Mouse (Mus musculus) cortical plate, adult 2 months (tissue): ENCODE results near the gene Slu7. TPM values are rescaled to one million over a fixed set of nuclear protein-coding genes. Genes with fewer than 3 reads are reported as not detected.

Experiments
- H3K27ac ChIP-seq: fragments of 200-500 bp; 2 replicates; pipeline ENCODE4 v1.5.1; 2012; ENCODE audit warnings: low read length, control low read depth, inconsistent platforms; ENCODE audit not compliant: insufficient read depth
- H3K4me1 ChIP-seq: fragments of 200-500 bp; 2 replicates; pipeline ENCODE4 v1.6.1; 2011; ENCODE audit warnings: low read length; ENCODE audit not compliant: control insufficient read depth, insufficient read depth
- H3K4me3 ChIP-seq: fragments of 200-500 bp; 2 replicates; pipeline ENCODE4 v1.5.1; 2011; ENCODE audit warnings: mild to moderate bottlenecking, low read length, control low read depth; ENCODE audit not compliant: insufficient read depth
- CTCF ChIP-seq: fragments of 200-500 bp; IDR thresholded peaks from 2 replicates; pipeline ENCODE4 v1.5.1; 2011; ENCODE audit warnings: mild to moderate bottlenecking, control low read depth, low read length; ENCODE audit not compliant: insufficient read depth; ENCODE audit errors: extremely low read depth
- POLR2A ChIP-seq: fragments of 200-500 bp; IDR thresholded peaks from 2 replicates; pipeline ENCODE4 v1.6.1; 2011; ENCODE audit warnings: mild to moderate bottlenecking, low read length, control low read depth; ENCODE audit not compliant: insufficient read depth; ENCODE audit errors: extremely low read depth
- polyA plus RNA-seq: library from polyadenylated mRNA; depleted of rRNA; stranded (reverse); fragments of >200 nt; gene quantifications from 2 replicates; pipeline ENCODE4 v1.2.3, GENCODE M21; 2012; rRNA removed

Gene Slu7
- polyA plus RNA-seq = 20.1 and 20.9 TPM in 2 replicates

DNA sequence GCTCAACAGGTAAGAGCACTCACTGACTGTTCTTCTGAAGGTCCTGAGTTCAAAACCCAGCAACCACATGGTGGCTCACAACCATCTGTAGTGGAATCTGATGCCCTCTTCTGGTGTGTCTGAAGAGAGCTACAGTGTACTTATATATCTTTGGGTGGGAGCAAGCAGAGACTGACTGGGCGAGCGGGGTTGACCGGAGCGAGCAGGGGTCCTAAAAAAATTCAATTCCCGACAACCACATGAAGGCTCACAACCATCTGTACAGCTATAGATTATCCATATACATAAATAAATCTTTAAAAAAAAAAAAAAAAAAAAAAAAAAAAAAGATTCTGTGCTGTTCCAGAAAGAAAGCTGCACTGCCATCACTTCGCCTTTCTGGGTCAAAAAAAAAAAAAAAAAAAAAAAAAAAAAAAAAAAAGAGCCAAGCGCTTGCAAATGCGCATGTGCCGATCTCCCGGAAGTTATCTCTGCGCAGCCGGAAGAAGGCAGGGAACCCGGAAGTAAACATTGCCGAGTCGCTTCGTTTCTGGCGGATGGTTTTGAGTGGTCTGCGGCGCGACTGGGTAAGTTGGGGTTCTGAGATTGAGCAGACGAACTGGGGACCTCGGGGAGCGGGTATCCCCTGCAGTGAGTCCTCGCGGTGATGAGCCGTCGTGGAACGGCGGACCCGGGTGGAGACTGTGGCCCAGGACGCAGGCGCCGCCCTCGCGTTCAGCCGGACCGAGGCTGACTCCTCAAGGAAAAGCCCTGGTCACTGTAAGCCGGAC, at the start of gene Slu7:
TSS of gene Slu7 (plus strand) at position 491 of the 770 bp plus-strand sequence.
- no peak for TF ChIP-seq CTCF
- peak; percentile 56; the same call in 1 of the 2 replicates for TF ChIP-seq POLR2A
- Histone ChIP-seq H3K27ac (no peak within 1 kb of the TSS), H3K4me3 (peak within 1 kb of the TSS; percentile 84), H3K4me1 (peaks cover 4% of the 10 kb centered on the region; the same call in 1 of the 2 replicates)

DNA sequence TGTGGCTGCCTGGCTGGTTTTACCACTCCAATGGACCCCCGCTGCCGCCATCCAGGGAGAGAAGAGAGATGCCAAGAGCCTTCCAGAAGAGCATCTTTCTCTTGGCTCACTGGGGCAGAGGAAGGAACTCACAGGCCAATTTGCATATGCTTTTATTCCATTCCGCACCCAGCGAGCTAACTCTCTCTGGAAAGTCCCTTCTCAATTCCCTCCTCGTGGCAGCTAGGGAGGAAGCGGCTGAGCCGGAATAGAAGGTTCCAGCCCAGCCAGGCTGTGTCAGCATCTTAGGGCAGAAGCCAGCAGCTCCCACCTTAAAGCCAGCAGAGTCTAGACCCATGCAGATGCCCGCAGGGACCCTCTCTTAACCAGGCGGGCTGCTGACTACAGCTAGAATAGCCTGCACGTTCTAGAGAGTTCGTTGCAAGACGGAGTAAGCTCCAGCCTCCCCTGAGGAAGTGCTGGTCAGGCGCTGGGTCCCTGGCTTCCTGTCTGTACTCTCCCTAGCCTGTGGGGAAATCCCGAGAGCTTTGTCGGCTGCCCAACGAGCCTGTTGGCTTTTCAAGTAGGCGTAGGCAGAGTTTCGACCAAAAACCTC, 48.4 kb upstream of the Slu7 start:
- TF ChIP-seq CTCF (no peak), POLR2A (0 out of 2 replicates have a peak, but pooled peaks have one; percentile 9)
- Histone ChIP-seq H3K27ac (peak overlapping the region; percentile 31; the same call in 1 of the 2 replicates), H3K4me1 (no peaks in the 10 kb centered on the region), H3K4me3 (peak overlapping the region; percentile 38)

DNA sequence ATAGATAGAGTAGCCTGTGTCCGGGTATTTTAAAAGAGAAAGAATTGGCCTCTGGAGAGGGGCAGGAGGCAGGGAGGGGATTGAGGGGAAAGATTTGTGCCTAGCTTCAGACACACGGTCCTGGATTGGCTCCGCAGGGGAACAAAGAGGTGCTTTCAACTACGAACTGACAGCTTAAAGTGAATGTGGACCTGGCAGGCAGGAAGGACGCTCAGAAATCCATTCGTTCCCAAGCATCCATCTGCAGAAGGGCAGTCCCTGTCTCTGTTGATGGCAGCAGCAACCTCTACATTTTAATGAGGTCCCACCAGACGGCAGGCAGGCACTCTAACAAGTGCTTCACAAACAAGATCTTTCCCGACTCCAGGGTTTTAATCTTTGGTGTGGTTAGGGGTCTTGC, 47.8 kb upstream of the Slu7 start:
- TF ChIP-seq CTCF (no peak), POLR2A (no peak)
- no peak overlapping the region for H3K27ac ChIP-seq
- no peaks in the 10 kb centered on the region for H3K4me1 ChIP-seq
- peak overlapping the region; percentile 38; the same call in 1 of the 2 replicates for H3K4me3 ChIP-seq

DNA sequence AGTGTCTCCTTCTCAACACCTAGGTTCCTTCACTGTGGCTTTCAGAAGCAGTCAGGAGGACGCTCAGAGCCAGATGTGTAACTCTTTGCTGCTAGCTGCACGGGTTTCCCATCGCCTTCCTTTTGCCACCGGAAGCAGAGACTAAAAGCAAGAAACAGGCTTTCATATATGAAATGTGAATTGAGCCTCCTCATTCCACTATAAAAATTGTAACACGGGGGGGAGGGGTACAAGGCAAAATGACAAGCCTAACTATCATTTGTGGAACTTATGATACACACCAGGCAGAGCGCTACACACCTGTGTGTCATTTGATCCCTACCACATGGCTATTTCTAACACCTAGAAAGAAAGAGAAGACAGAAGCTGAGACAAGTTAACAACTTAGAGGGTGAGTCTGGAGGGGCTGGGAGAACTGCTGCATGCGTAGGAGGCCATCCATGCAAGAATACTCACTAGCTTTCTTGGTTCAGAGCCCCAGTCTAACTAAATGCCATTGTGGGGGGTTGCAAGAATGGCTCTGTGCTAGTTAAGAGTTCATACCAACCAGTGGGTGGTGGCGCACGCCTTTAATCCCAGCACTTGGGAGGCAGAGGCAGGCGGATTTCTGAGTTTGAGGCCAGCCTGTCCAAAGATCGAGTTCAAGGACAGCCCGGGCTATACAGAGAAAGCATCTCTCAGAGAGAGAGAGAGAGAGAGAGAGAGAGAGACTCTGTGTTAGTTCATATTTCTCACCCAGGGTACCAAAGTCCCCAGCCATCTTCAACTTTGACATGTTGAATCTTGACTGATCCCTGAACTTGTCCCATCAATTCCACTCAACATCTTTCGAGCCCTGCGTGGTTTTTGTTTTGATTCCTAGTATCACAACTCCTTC, 46.3 kb upstream of the Slu7 start:
- TF ChIP-seq CTCF = no peak
- no peak for TF ChIP-seq POLR2A
- no peaks in the 10 kb centered on the region for H3K4me1 ChIP-seq
- H3K4me3 ChIP-seq = no peak overlapping the region
- H3K27ac ChIP-seq = no peak overlapping the region

DNA sequence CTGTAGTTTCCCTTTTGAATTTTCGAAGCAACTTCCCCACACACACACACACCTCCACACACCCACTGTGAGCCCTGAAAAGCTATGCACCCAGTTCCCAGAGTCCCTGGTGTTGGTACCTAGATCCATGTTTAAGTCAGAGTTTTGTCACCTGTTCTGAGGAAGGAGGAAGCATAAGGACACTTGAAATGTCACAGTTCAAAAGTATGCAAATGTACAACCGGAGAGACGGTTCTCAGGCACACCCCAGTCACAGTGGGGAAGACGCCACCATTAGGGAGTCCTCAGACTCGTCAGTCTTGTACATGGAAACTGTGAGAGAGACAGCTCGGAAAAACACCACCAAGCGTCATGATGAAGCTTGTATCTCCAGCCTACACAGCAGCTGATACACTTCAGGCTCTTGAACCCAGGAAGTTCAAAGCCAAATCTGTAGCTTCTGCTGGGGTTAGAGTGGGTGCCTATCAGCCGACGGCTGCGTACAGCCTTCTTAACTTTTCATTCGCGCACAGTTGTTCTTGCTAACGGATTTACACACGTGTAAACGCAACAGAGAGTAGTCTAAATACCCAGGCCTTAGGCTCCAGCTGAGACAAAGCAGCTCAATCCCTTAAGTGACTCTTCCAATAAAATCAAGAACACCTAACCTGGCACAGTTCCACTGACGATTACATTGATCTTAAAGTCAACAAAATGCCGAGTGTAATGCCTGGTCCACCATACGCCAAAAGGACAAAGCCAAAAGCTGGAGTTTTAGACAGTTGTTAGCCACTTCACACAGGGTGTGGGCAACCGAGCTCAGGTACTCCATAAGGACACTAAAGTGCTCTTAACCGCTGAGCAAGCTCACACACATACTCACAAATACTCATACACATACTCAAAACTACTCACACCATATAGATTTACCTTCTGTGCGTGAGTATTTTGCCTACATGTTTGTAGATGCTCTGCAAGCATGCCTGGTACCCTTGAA, 45.1 kb upstream of the Slu7 start:
- Histone ChIP-seq H3K27ac (no peak overlapping the region), H3K4me3 (no peak overlapping the region), H3K4me1 (no peaks in the 10 kb centered on the region)
- TF ChIP-seq POLR2A (no peak), CTCF (no peak)

DNA sequence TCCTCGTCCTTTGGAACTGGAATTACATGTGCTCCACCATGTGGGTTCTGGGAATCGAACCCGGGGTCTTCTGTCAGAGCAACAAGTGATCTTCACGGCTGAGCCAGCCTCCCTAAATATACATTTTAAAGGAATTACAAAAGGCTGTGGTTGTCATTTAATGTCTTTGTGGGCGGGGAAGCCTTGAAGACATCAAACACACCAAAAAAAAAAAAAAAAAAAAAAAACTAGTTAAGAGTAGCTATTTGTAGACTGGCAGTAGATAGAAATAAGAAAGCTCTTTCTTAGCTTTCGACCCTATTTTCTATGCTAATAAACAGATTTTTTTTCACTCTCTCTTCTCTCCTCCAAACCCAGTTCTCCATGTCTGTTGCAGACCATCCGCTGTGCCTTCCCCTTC, 44.4 kb upstream of the Slu7 start:
- TF ChIP-seq POLR2A (no peak), CTCF (no peak)
- Histone ChIP-seq H3K4me3 (no peak overlapping the region), H3K4me1 (no peaks in the 10 kb centered on the region), H3K27ac (no peak overlapping the region)

DNA sequence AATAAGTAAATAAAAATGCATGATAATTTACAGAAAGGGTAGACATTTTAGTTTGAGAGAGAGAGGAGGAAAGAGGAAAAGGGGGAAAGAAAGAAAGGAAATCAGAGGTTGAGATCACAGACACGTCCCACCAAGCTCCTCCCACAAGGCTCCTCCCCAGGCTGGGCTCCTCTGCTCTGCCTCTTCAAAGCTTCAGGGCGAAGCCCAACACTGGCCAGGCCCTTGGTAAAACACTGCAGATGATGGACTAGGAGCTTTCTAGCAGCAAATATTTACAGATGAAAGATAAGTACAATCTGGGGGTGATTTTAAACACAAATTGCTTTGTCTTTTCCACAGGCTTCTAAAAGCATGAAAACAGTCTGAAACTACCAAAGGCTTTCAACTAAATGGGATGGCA, 40.8 kb upstream of the Slu7 start:
- H3K4me1 ChIP-seq = no peaks in the 10 kb centered on the region
- H3K4me3 ChIP-seq = no peak overlapping the region
- TF ChIP-seq POLR2A (no peak), CTCF (no peak)
- H3K27ac ChIP-seq = no peak overlapping the region

DNA sequence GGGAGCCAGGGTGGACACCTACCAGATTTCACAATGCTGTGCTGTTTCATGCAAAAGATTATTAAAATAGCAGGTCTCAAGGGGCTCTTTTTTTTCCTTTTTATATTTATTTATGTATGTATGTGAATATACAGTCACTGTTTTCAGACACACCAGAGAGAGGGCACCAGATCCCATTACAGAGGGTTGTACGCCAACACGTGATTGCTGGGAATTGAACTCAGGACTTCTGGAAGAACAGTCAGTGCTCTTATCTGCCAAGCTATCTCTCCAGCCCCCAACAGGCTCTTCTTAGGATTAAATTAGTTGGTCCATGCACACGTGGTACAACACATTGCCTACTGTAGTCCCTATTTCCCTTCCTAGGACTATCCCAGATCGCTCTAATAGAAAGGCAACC, 40.2 kb upstream of the Slu7 start:
- TF ChIP-seq POLR2A (no peak), CTCF (no peak)

More for the DNA sequence above, 40.2 kb upstream of the Slu7 start:
- H3K27ac ChIP-seq = no peak overlapping the region
- H3K4me1 ChIP-seq = no peaks in the 10 kb centered on the region
- H3K4me3 ChIP-seq = no peak overlapping the region
